ENCODE assay signal across 9 mouse cellular contexts in genomic region chr16:76200268-76200667, GRCm38 (mm10).
A peak's percentile ranks its signal among the peaks of the same experiment; 100 is the strongest.
DNase-seq lines count a peak whose midpoint lies in the region.
"Had no signal": no experiment of that assay in that cellular context is flagged by ENCODE, and none has a peak within 500 bp of the region (broad histone marks: within the 10 kb centered on the region; RNA-seq: fewer than 3 reads in every experiment).

No protein-coding gene starts in this region.

- no peak overlapping the region for H3K4me3 ChIP-seq in heart, embryonic 10.5 days
- H3K4me3 ChIP-seq: stomach, embryonic 15.5 days had no signal

- H3K27ac ChIP-seq in heart, embryonic 10.5 days = no peak overlapping the region
- H3K27ac ChIP-seq: stomach, embryonic 15.5 days had no signal

- H3K27me3 ChIP-seq in heart, embryonic 10.5 days (ENCODE audit: insufficient read depth, poor library complexity, severe bottlenecking) = no peaks in the 10 kb centered on the region
- H3K27me3 ChIP-seq: stomach, embryonic 15.5 days had no signal

- no peaks in the 10 kb centered on the region for H3K4me1 ChIP-seq in heart, embryonic 10.5 days
- H3K4me1 ChIP-seq: stomach, embryonic 15.5 days had no signal

- H3K9me3 ChIP-seq in heart, embryonic 10.5 days = no peaks in the 10 kb centered on the region
- H3K9me3 ChIP-seq: stomach, embryonic 15.5 days had no signal

- intact Hi-C loops in heart, postnatal 14 days (cut with DNase I) = loop anchor here (5.0 to 10.0 kb wide), 5 partner anchors 433 to 697 kb away; partner anchors contain the start of gene Hspa13

- peak; percentile 25 to 50 for DNase-seq in heart, postnatal 14 days
- DNase-seq in heart, embryonic 10.5 days (ENCODE audit: low spot score) = no peak
- peak; percentile 8 for DNase-seq in ovary, postnatal 36 days (ENCODE audit: low spot score)
- no peak for DNase-seq in ovary, adult 18-20 months (ENCODE audit: low spot score)
- peak; percentile 6 for DNase-seq in c-Kit-positive CD71-positive TER-119-negative erythroid progenitor cells, embryonic 14.5 days (ENCODE audit: low read depth)
- DNase-seq in lung, postnatal 36 days = peak; percentile 61
- no peak for DNase-seq in urinary bladder, postnatal 36 days (ENCODE audit: low spot score in 2 of 2)
- DNase-seq in T-cell, adult 2 months (ENCODE audit: low spot score) = no peak

- 66% methylated on average over 3 of the region's 3 CpGs for WGBS in heart, embryonic 10.5 days

- no peaks in the 10 kb centered on the region for H3K36me3 ChIP-seq in heart, embryonic 10.5 days
- H3K36me3 ChIP-seq: stomach, embryonic 15.5 days had no signal

Comparison
In these comparisons a context has a peak if more than half of its experiments do, and no peak if none do; other contexts are left out.
1. DNase-seq: peak in heart, postnatal 14 days (2 of 2), ovary, postnatal 36 days (single experiment), c-Kit-positive CD71-positive TER-119-negative erythroid progenitor cells, embryonic 14.5 days (single experiment) and lung, postnatal 36 days (single experiment); none in heart, embryonic 10.5 days (single experiment), ovary, adult 18-20 months (single experiment), urinary bladder, postnatal 36 days (0 of 2) and T-cell, adult 2 months (single experiment).